Mouse (Mus musculus) left cerebral cortex, adult 18-20 months (tissue): ENCODE data around the gene Tmem158. TPM values are rescaled to one million over a fixed set of nuclear protein-coding genes. Genes with fewer than 3 reads are reported as not detected.
A peak's percentile ranks its signal among the peaks of the same experiment; 100 is the strongest.

ENCODE experiments used
- DNase-seq, 2 experiments: peaks; one replicate each; pipeline ENCODE4 v3.0.0; 2021 to 2022; ENCODE audit warnings: low spot score in 2 of 2, mixed read lengths in 1 of 2
- long read RNA-seq, 2 experiments: library from polyadenylated mRNA; stranded (forward); transcript quantifications; one replicate each; pipeline ENCODE4 v2.0.0; 2021
- total RNA-seq, 2 experiments: library from RNA; stranded (reverse); gene quantifications; 2 replicates each; pipeline ENCODE4 v1.2.3; 2021

Gene Tmem158
- 10 to 100 TPM; 54.7 to 65.3 TPM for total RNA-seq
- long read RNA-seq, experiment 1, transcript Tmem158-201 (1 exons, 1,712 nt), result major isoform, 115 of 115 reads
- long read RNA-seq, experiment 1, partial matches to known transcripts, result 0 of 115 reads
- long read RNA-seq, experiment 1, other reads (novel, unspliced or antisense), result 0 of 115 reads
- long read RNA-seq, experiment 2, transcript Tmem158-201 (1 exons, 1,712 nt), result major isoform, 125 of 125 reads
- long read RNA-seq, experiment 2, partial matches to known transcripts, result 0 of 125 reads
- long read RNA-seq, experiment 2, other reads (novel, unspliced or antisense), result 0 of 125 reads

DNA sequence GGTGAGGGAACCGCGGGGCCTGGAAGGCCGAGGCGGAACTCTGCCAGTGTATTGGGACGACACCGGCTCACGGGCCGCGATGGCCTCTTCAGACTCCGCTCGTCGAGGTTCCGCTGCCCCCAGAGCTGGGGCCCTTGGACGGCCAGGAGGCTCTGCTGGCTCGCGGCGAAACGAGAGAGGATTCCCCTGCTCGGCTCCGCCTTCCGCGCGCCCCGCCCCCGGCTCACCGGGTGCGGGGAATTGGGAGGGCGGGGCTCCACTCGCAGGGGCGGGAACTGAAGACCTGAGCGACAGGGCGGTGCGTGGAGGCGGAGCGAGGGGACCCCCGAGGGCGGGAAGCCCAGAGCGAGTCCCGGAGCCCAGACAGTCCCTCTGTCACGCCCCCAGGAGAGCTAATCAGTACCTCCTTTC lies at the start of gene Tmem158:
Gene Tmem158, minus strand, starts transcription at position 154 of the 411 bp plus-strand sequence.
- DNase-seq, result peak; percentile 75 to 87

DNA sequence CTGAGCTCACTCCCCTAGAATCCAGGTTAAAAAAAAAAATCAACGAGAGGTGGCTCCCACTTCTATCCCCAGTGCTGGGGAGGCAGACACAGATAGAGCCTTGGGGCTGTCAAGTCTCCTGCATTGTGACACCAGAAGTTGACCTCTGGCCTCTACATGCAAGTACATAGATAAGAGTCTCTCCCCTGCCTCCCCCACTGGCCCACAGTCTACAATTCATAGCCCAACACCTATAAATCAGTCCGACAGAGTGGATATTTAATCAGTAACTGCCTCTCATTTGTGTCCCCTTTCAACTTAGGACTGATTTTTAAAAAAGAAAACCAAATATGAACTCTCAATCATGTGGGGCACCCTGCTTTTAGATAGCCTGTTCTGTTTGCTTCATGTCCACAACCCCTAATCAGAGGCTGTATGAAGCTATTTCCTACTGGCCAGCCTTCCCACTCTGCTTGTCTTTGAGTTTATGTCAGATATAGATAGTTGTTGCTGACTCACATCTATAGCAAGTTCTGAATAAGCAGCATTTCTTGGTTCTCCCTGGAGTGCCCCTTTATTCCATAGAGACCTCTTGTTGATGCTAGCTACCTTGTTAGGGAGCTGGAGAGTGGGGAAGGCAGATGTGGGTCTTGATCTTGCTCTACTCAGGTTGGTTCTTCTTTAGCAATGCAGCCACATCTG lies 49.3 kb upstream of the Tmem158 start:
- DNase-seq, result no peak

DNA sequence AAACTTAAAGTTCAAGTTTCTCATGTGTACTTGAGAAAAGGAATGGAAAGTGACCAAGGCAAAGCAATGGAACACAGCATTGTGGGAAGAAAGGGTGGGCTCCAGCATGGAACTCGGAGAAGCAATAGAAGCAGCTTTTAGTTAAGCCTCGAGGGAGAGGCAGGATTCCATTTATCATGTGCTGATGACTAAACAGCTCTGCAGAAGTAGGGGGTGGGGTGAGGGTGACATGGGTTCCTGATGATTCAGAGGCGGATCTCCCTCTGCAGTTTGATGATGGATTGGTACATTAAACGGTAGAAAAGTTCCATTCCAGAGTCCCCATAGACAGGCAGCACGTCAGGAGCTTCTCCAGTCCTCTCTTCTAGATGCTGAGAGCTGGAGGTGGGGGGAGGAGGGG lies 48.5 kb upstream of the Tmem158 start:
- peak in 1 of 2 experiments; percentile 5 for DNase-seq

DNA sequence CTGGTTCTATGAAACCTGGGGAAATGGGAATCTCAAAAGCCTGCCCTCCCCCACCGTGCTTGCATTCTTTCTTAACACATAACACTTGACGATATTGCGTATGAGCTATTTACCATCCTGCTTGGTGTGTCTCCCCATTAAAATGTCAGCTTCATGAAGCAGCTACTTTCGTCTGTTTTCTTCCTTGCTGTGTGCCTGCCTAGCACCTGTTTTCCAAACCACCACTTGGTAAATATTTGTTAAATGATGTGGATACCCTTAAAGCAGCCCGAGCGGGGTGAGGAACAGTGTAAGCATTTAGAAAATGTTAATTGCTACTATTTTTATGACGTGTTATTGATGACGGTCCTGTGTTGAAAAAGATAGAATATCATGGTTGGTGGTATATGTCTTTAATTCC lies 44.4 kb upstream of the Tmem158 start:
- DNase-seq, result no peak

DNA sequence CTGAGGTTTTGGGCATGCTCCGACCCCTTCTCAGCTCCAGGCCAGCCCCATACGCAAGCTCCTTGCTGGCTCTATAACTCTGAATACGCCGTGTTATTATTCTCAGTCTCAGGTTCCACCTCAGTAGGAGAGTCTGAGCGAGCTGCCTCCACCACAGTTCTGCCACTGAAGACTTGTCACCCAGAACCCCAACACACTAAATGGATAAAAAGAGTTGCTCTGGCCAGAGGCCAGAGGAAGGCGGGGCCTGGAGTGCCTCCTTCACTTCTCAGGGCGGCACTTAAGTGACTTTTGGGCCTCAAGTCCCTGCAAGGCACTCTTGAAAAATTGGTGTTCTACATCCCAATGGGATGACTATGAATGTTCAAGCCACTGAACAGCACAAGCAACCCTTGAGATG lies 43.4 kb upstream of the Tmem158 start:
- no peak for DNase-seq

DNA sequence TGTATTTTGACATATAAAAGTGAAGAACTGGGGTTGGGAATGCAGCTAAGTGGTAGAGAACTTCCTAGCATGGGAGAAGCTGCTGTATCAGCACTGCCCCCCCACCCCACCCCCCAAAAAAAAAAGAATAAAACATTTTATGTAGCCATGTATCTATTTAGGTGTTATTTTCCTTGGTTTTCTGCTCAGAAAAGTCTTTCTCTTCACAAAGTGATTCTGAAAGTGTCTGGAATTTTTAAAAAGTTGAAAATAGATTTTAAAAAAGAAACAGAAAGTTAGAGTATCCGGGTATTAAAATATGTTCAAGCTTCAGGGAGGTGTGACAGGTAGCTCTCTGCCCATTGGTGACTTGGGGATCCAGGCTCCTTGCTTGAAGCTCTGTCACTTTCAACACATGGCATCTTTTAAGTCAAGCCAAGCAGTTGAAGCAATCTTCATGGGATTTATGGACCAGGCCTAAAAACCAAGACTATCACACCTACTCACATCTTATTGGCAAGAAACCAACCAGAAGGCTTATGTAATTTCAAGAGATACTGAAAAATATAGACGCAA lies 42.3 kb upstream of the Tmem158 start:
- DNase-seq, result no peak

DNA sequence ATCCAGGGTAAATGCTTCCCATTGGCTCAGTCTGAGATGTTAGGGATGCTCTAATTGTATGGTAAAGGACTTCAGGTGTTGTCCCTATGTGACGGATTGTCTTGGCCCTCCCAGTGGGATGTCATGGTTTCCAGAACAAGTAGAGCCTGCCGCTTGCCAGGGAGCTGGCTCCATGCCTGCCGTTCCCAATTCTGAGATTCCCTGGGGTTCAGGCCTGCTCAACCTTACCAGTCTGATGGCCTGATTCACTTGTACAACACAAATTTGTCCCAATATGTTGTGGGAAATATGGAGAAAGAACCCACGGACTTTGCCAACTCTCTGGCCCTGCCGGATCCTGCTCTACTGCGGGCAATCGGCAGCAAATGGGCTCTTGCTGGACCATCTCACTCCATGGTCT lies 37.3 kb upstream of the Tmem158 start:
- DNase-seq, result no peak

DNA sequence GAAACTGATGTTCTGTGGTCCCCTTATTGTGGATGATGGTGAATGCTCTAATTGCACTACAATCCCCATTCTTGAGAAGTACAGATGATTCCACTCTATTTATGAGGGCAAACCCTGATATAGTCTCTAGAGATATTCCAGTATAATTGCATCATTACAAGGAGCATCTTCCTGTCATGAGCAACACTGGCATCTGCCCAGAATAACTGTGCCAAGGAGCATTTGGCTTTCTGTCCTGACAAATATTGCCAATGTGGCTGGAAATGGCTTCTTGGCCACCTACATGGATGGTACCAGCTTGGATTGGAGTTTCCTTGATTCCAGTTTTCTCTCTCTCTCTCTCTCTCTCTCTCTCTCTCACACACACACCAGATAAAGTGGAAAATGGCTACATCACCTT lies 35.7 kb upstream of the Tmem158 start:
- DNase-seq, result no peak

DNA sequence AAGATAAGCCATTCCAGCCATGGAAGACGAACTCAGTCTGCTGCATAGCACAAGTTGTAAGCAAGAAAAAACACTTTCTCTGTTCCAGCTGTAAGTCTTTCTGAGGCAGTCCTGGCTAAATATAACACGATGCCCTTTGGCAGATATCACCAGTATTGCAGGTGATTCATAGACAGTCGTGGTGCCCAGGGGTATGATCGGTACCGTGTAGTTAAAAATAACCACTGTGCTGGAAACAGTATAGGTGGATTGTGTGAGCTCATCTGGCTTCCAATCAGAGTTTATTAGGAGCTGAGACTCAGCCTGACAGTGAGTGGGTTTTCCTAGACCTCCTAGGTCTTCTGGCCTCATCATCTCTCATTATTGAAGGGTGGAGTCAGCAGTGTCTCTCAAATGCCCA lies 34.0 kb upstream of the Tmem158 start:
- DNase-seq, result no peak

DNA sequence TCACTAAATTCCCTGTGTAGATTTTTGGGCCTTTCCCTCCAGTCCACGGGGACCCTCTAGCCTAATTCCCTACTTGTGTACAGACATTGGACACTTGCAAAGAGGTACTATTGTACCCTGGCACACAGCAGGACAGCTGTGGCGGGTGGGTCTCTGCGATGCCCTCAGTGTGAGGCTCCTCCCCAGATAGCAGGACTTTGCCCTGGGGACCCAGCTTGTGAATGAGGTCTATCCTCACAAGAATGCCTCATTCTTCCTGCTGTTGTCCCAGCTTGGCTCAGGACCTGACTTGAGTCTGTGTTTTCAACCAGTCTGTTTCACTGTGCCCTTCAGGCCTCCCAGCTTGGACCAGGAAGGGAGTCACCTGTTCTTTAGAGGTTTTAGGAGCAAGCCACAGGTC lies 27.8 kb upstream of the Tmem158 start:
- no peak for DNase-seq

DNA sequence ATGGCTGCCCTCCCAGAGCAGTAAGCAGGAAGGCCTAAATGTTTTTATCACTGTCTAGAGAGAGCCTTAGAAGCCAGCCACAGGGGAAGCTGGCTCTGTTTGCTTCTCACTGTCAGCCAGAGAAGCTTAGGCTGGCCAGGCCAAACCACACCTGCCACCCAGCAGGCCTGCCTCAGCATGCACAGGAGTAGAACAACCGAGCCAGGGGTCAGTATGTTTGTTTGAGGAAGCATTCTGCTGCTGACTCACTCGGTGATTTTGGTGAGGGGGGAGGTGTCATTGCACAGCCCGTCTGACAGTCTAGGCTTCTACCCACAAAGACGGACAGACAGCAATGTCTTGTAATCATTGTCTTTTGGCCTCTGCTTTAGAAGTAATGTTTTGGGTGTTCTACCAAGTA lies 25.1 kb upstream of the Tmem158 start:
- no peak for DNase-seq

DNA sequence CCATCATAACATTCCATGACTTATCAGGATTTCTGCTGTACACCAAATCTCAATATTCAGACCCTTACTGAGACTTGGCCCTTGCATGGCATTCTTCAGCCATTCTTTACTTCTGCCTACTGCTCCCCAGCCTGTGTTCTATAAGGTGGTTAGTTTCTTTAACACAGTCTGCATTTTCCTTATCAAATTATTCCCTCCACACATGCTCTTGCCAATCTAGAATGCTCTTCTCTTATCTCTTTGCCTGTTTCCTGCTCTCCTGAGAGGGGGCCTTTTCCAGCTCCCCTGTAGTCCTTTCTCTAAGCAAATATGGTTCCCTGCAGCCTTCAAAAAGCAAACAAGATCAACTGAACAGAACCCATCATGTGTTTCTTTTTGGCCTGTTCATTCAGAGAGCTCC lies 20.2 kb upstream of the Tmem158 start:
- DNase-seq, result no peak

DNA sequence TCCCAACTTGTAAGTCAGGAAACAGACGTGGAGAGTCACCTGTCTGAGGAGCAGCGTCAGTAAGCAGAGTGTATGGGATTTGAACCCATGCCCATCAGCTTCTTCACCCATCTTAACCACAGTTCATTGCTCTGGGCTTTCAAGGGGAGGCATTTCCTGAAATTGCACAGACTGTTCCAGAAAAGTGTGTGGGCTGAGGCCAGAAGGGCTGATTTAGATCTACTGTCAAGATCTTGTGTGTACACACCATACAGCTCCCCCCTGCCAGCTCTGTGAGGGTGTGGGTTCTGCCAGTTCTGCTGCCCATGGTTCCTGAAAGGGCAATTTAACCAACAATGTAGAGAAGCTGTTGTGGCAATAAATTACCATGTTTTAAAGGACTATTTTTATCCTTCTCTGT lies 17.4 kb upstream of the Tmem158 start:
- no peak for DNase-seq

DNA sequence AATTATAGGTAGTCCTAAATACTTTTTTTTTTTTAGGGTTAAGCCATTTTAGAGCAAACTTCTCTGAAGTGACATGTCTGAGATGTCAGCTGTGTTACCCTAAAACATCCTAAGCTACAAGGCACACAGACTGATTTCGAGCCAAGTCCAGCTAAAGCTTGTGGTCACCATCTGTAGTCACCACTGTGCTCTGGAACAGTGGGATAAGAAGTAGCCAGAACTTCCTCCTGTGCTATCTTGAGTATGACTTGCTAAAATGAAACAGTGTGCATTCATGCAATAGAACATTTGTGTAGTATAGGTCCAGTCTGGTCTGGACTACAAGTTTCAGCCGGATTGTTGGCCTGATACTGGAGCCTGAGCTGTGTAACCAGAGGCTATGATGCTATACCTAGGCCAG lies 14.8 kb upstream of the Tmem158 start:
- no peak for DNase-seq

DNA sequence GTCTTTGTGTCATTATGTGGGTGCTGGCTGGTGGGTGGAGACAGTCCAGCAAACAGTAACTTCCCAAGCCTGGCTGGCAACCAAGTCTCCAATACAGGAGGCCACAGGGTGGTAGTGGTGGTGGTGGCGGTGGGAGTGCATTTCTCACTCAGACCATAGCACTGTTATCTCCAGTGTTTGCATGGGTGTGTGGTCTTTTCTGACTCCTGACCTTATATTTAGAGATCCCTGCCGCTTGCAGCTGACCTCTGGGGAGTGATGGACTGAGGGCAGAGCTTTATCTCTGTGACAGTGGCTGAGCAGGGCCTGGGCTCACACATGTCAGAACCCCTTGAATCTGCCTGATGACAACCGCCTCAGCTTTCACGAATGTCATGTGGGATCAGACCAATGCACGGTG lies 14.1 kb upstream of the Tmem158 start:
- DNase-seq, result no peak

DNA sequence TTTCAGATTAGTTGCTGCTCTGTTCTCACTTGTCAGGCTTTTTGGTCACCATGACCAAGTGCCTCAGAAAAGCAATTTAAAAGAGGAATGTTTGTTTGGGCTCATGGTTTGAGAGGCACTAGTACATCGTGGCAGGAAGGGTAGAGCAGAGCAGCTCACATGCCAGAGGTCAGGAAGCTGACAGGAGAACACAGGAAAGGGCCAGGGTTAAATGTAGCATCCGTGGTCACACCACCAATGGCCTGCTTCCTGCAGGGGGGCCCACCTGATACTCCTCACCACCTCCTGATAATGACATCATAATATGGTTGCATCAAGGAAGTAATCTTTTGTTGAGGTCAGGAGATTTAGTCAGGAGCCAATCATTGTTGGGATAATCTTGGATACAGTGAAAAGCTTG lies 13.3 kb upstream of the Tmem158 start:
- DNase-seq, result no peak

DNA sequence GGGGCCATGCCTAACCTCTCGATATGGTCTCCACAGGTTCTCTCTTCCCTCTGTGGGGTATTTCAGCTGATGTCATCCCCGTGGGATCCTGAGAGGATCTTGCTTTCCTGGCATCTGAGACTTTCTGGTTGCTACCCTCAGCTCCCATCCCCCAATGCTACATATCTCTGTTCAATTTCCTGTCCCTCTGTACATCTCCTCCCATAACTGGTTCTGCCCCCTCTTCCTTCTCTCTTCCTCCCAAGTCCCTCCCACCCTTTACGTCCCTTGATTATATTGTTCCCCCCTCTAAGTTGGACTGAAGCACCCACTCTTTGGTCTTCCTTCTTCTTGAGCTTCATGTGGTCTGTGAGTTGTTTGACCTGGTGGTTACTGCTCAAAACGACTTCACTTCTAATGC lies 11.0 kb upstream of the Tmem158 start:
- no peak for DNase-seq

DNA sequence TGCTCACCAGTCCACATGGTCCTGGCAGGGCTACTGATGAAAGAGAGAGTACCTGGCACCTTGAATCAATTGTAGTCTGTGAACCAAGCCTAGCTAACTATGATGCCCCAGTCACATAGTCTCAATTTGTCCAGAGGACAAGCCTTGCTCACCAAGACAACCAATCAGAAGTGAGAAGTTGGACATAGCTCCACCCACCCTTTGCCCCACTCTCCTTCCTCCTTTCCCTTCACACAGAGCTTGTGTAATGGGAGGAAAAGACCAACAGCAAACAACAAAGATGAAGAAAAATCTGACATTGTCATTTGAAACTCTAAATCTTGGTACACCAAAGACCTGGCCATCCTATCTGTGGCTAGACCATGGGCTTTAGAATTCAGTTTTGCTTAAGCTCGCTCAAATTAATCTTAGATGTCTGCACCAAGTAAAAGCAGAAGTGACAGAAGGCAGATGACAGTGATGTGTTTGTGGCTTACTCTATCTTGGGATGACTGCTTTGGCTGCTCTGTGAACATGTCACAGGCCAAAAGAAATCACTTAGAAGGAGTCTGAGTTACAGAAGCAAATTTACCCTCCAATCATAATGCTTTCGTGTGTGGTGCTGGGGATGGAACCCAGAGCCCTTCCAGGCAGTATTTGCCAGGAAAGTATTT lies 9.5 kb upstream of the Tmem158 start:
- no peak for DNase-seq

DNA sequence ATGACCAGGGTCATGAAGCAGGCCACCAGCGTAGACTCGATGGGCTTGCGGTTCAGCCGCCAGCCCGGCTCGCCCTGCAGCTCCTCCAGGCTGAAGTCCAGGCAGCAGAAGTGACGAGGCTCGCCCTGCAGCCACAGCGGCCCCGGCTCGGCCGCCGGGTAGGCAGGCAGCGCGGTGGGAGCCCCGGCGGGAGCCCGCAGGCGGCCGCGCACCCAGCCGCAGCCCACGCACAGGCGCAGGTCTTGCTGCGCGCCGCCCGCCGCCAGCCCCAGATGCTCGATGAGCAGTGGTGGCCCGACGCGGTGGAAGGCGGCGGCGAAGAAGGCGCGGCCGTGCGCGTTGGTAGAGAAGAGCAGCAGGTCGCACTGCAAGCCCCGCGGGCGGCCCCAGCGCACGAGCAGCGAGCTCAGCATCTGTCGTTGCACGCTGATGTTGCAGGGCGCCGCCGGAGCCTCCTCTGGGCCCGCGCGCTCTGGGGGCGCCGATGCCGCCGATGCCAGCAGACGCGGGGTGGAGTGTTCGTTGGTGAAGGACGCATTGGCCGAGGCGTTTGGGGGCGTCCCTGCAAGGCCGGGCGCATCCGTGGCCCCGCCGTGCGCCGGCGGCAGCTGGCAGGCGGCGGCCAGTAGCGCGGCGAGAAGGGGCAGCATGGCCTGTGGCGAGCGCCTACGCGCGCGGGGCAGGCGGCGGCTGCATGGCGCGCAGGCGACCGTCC lies 511 bp downstream of the Tmem158 start:
- peak; percentile 47 to 66 for DNase-seq

DNA sequence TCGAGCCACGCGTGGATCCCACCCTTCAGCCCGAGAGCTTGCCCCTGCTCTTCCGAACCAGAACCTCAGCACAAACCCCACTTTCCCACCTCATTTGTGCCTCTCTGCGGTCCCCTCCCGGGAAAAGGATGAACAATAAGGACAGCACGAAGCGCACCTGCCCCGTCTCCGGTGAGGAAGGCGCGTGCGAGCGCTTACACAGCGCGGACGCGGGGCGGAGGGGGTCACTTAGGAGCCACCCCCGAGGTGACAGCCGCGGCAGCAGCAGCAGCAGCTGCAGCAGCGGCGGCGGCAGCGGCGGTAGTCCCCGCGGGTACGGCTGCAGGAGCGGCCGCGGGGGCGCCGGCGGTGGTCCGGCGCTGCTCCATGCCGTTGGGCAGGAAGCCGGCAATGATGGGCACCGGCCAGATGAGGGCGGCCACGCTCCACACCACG lies 1.1 kb downstream of the Tmem158 start:
- DNase-seq, result peak; percentile 62 to 74

DNA sequence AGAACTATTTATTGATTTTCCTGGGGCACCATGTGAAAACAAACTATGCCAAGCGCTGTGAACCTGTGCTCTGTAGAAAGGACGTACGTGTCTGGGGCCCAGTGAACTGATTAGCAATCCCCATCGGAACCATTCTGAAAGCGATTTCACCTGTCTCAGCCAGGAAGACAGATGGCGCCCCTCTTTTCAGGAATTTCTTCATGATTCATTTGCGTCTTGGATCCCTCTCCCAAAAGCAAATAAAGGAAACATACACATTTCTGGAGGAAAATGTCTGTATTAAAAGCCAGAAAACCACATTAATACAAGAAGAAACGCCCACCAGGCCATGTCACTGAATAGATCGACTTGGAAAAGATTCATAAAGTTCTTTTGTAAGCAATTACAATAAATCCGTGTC lies 1.8 kb downstream of the Tmem158 start:
- DNase-seq, result no peak
